Mouse (Mus musculus) forebrain, embryonic 10.5 days (tissue): ENCODE data around the gene Tmem196. TPM values are rescaled to one million over a fixed set of nuclear protein-coding genes. Genes with fewer than 3 reads are reported as not detected.
A peak's percentile ranks its signal among the peaks of the same experiment; 100 is the strongest.
"Not testable (repeated sequence)": the region's sequence is repeated elsewhere in the genome, so short reads cannot be mapped to it uniquely, and the experiment has no call there.

Experiments
- DNase-seq: peaks from one replicate; pipeline ENCODE4 v3.0.0-alpha.2; 2017; ENCODE audit warnings: low spot score; ENCODE audit errors: extremely low spot score
- H3K27ac ChIP-seq: fragments of 300-500 bp; sonication (generic); 2 replicates; pipeline ENCODE4 v1.5.1; 2016; ENCODE audit warnings: mild to moderate bottlenecking
- H3K27me3 ChIP-seq: fragments of 300-500 bp; sonication (generic); 2 replicates; pipeline ENCODE4 v1.6.1; 2016; ENCODE audit warnings: mild to moderate bottlenecking; ENCODE audit not compliant: poor library complexity, severe bottlenecking
- H3K36me3 ChIP-seq: fragments of 300-500 bp; sonication (generic); replicated peaks from 2 replicates; pipeline ENCODE4 v1.6.1; 2016; ENCODE audit warnings: mild to moderate bottlenecking, moderate library complexity
- H3K4me1 ChIP-seq: fragments of 300-500 bp; sonication (generic); 2 replicates; pipeline ENCODE4 v1.6.1; 2016
- H3K4me3 ChIP-seq: fragments of 300-500 bp; sonication (generic); 2 replicates; pipeline ENCODE4 v1.5.1; 2016; ENCODE audit warnings: mild to moderate bottlenecking, moderate library complexity
- H3K9me3 ChIP-seq: fragments of 300-500 bp; sonication (generic); 2 replicates; pipeline ENCODE4 v1.6.1; 2016; ENCODE audit warnings: mild to moderate bottlenecking, moderate library complexity
- WGBS: fragments of 180-500 bp; shearing (Covaris S2); methylation state at CpG from one replicate; pipeline ENCODE4 v1.1.7; 2016; 5-methylcytosine and 5-hydroxymethylcytosine counted together
- polyA plus RNA-seq: library from polyadenylated mRNA; unstranded; fragments of >200 nt; fragmentation: Nextera tagmentation; extraction: Ambion mirVana; gene quantifications from 2 replicates; pipeline ENCODE4 v1.2.1, GENCODE M21; 2016

Tmem196 gene
- 1.3 and 1.8 TPM in 2 replicates for polyA plus RNA-seq

- WGBS: 3% methylated on average over 25 of the region's 25 CpGs
- Histone ChIP-seq H3K4me1 (peaks cover 10% of the 10 kb centered on the region), H3K4me3 (peak within 1 kb of the TSS; percentile 65), H3K36me3 (no peaks in the 10 kb centered on the region), H3K9me3 (no peaks in the 10 kb centered on the region), H3K27me3 (peaks cover 19% of the 10 kb centered on the region), H3K27ac (peak within 1 kb of the TSS; percentile 85)
- DNase-seq: peak; percentile 62
These were observed at the start of gene Tmem196 for GRCm38 (mm10) chr12:119945589-119946310. Tmem196 (plus strand) TSS chr12:119945822.

- no peaks in the 10 kb centered on the region for H3K36me3 ChIP-seq
- H3K4me1 ChIP-seq: peaks cover 10% of the 10 kb centered on the region
- no peak for DNase-seq
- 3% methylated on average over 14 of the region's 14 CpGs for WGBS
- H3K27me3 ChIP-seq: peaks cover 19% of the 10 kb centered on the region
- H3K9me3 ChIP-seq: no peaks in the 10 kb centered on the region
- peak overlapping the region; percentile 85 for H3K27ac ChIP-seq
- peak overlapping the region; percentile 65 for H3K4me3 ChIP-seq
These were observed 680 bp downstream of the Tmem196 start for GRCm38 (mm10) chr12:119946311-119946692.

- no peak for DNase-seq
- Histone ChIP-seq H3K9me3 (no peaks in the 10 kb centered on the region), H3K36me3 (no peaks in the 10 kb centered on the region), H3K27me3 (no peaks in the 10 kb centered on the region), H3K27ac (no peak overlapping the region), H3K4me3 (no peak overlapping the region), H3K4me1 (no peaks in the 10 kb centered on the region)
- WGBS: 94% methylated on average over 3 of the region's 3 CpGs
These were observed 11.4 kb downstream of the Tmem196 start for GRCm38 (mm10) chr12:119957041-119957440.

- no peak overlapping the region for H3K27ac ChIP-seq
- DNase-seq: no peak
- no peaks in the 10 kb centered on the region for H3K9me3 ChIP-seq
- no peak overlapping the region for H3K4me3 ChIP-seq
- no peaks in the 10 kb centered on the region for H3K36me3 ChIP-seq
- no peaks in the 10 kb centered on the region for H3K4me1 ChIP-seq
- no peaks in the 10 kb centered on the region for H3K27me3 ChIP-seq
- WGBS: 88% methylated on average over 1 of the region's 1 CpGs
These were observed 15.1 kb downstream of the Tmem196 start for GRCm38 (mm10) chr12:119960730-119961129.

- no peak overlapping the region for H3K27ac ChIP-seq
These were observed 19.8 kb downstream of the Tmem196 start for GRCm38 (mm10) chr12:119965373-119965772.

GRCm38 (mm10) chr12:119970068-119970467, 24.4 kb downstream of the Tmem196 start:
- Histone ChIP-seq H3K9me3 (no peaks in the 10 kb centered on the region), H3K27me3 (no peaks in the 10 kb centered on the region), H3K4me3 (no peak overlapping the region), H3K4me1 (no peaks in the 10 kb centered on the region), H3K27ac (no peak overlapping the region), H3K36me3 (no peaks in the 10 kb centered on the region)
- DNase-seq: no peak

More at GRCm38 (mm10) chr12:119965373-119965772, 19.8 kb downstream of the Tmem196 start:
- no peaks in the 10 kb centered on the region for H3K9me3 ChIP-seq
- no peaks in the 10 kb centered on the region for H3K36me3 ChIP-seq
- no peak for DNase-seq
- H3K4me3 ChIP-seq: no peak overlapping the region
- no peaks in the 10 kb centered on the region for H3K4me1 ChIP-seq
- H3K27me3 ChIP-seq: no peaks in the 10 kb centered on the region

GRCm38 (mm10) chr12:119981731-119982130, 36.1 kb downstream of the Tmem196 start:
- H3K4me1 ChIP-seq: no peaks in the 10 kb centered on the region
- no peak overlapping the region for H3K27ac ChIP-seq
- H3K9me3 ChIP-seq: no peaks in the 10 kb centered on the region
- no peaks in the 10 kb centered on the region for H3K27me3 ChIP-seq
- DNase-seq: no peak
- no peak overlapping the region for H3K4me3 ChIP-seq
- H3K36me3 ChIP-seq: no peaks in the 10 kb centered on the region
- 1% methylated on average over 2 of the region's 2 CpGs for WGBS

GRCm38 (mm10) chr12:119998267-119998666, 52.6 kb downstream of the Tmem196 start:
- peaks cover 5% of the 10 kb centered on the region; the same call in 1 of the 2 replicates for H3K4me1 ChIP-seq
- no peaks in the 10 kb centered on the region for H3K27me3 ChIP-seq
- no peaks in the 10 kb centered on the region for H3K36me3 ChIP-seq
- 77% methylated on average over 1 of the region's 1 CpGs for WGBS
- no peak overlapping the region for H3K27ac ChIP-seq
- no peak for DNase-seq
- H3K9me3 ChIP-seq: no peaks in the 10 kb centered on the region
- H3K4me3 ChIP-seq: no peak overlapping the region

- H3K27ac ChIP-seq: no peak overlapping the region
- no peaks in the 10 kb centered on the region for H3K9me3 ChIP-seq
- no peak overlapping the region for H3K4me3 ChIP-seq
- H3K36me3 ChIP-seq: no peaks in the 10 kb centered on the region
- DNase-seq: no peak
- no peaks in the 10 kb centered on the region for H3K27me3 ChIP-seq
- peaks cover 5% of the 10 kb centered on the region; the same call in 1 of the 2 replicates for H3K4me1 ChIP-seq
These were observed 58.7 kb downstream of the Tmem196 start for GRCm38 (mm10) chr12:120004280-120004679.

- H3K27me3 ChIP-seq: no peaks in the 10 kb centered on the region
- 78% methylated on average over 4 of the region's 4 CpGs for WGBS
- H3K27ac ChIP-seq: peak overlapping the region; percentile 75
- no peak for DNase-seq
- no peaks in the 10 kb centered on the region for H3K9me3 ChIP-seq
- no peak overlapping the region for H3K4me3 ChIP-seq
- no peaks in the 10 kb centered on the region for H3K36me3 ChIP-seq
- H3K4me1 ChIP-seq: peaks cover 18% of the 10 kb centered on the region
These were observed 69.1 kb downstream of the Tmem196 start for GRCm38 (mm10) chr12:120014768-120015167.

GRCm38 (mm10) chr12:120015201-120015600, 69.6 kb downstream of the Tmem196 start:
- Histone ChIP-seq H3K4me3 (no peak overlapping the region), H3K9me3 (no peaks in the 10 kb centered on the region), H3K36me3 (no peaks in the 10 kb centered on the region), H3K4me1 (peaks cover 18% of the 10 kb centered on the region), H3K27ac (peak overlapping the region; percentile 75), H3K27me3 (no peaks in the 10 kb centered on the region)
- 53% methylated on average over 1 of the region's 1 CpGs for WGBS
- no peak for DNase-seq

GRCm38 (mm10) chr12:120028089-120028959, 82.7 kb downstream of the Tmem196 start:
- WGBS: 81% methylated on average over 15 of the region's 15 CpGs
- DNase-seq: not testable (repeated sequence)

More at GRCm38 (mm10) chr12:120028089-120028959, 82.7 kb downstream of the Tmem196 start:
- H3K27me3 ChIP-seq, H3K9me3 ChIP-seq, H3K4me1 ChIP-seq, H3K27ac ChIP-seq, H3K36me3 ChIP-seq, H3K4me3 ChIP-seq: not testable (repeated sequence)
